Mouse (Mus musculus): Measurements from ENCODE around the gene H60c. TPM values are rescaled to one million over a fixed set of nuclear protein-coding genes. Genes with fewer than 3 reads are reported as not detected.
"Not testable (repeated sequence)": the region's sequence is repeated elsewhere in the genome, so short reads cannot be mapped to it uniquely, and the experiment has no call there.

H60c gene
- not detected for total RNA-seq (2021)

GRCm38 (mm10) chr10:3267671-3268070 lies at the start of gene H60c:
H60c (minus strand) TSS chr10:3267771.
- intact Hi-C loops (cut with DNase I): no loop called here
- DNase-seq (ENCODE audit: low spot score): no peak

- intact Hi-C loops (cut with DNase I): no loop called here
- DNase-seq (ENCODE audit: low spot score): no peak
Observed at GRCm38 (mm10) chr10:3308821-3309206, 41.2 kb upstream of the H60c start.

GRCm38 (mm10) chr10:3308180-3308820 lies 40.7 kb upstream of the H60c start:
- DNase-seq (ENCODE audit: low spot score): no peak
- intact Hi-C loops (cut with DNase I): no loop called here

GRCm38 (mm10) chr10:3307752-3308151 lies 40.2 kb upstream of the H60c start:
- intact Hi-C loops (cut with DNase I): no loop called here
- DNase-seq (ENCODE audit: low spot score): no peak

- no peak for DNase-seq (ENCODE audit: low spot score)
- intact Hi-C loops (cut with DNase I): no loop called here
Observed at GRCm38 (mm10) chr10:3293969-3294368, 26.4 kb upstream of the H60c start.

- no peak for DNase-seq (ENCODE audit: low spot score)
- intact Hi-C loops (cut with DNase I): no loop called here
Observed at GRCm38 (mm10) chr10:3281047-3281446, 13.5 kb upstream of the H60c start.

GRCm38 (mm10) chr10:3274065-3274464 lies 6.5 kb upstream of the H60c start:
- no peak for DNase-seq (ENCODE audit: low spot score)
- intact Hi-C loops (cut with DNase I): no loop called here

GRCm38 (mm10) chr10:3271036-3271435 lies 3.5 kb upstream of the H60c start:
- DNase-seq (ENCODE audit: low spot score): no peak
- intact Hi-C loops (cut with DNase I): no loop called here

- DNase-seq (ENCODE audit: low spot score): no peak
- intact Hi-C loops (cut with DNase I): no loop called here
Observed at GRCm38 (mm10) chr10:3266729-3267128, 842 bp downstream of the H60c start.

GRCm38 (mm10) chr10:3262784-3263183 lies 4.8 kb downstream of the H60c start:
- intact Hi-C loops (cut with DNase I): no loop called here
- DNase-seq (ENCODE audit: low spot score): no peak

- intact Hi-C loops (cut with DNase I): no loop called here
Observed at GRCm38 (mm10) chr10:3257391-3257790, 10.2 kb downstream of the H60c start.

GRCm38 (mm10) chr10:3238436-3238835 lies 29.1 kb downstream of the H60c start:
- intact Hi-C loops (cut with DNase I); DNase-seq (ENCODE audit: low spot score): not testable (repeated sequence)

More at GRCm38 (mm10) chr10:3257391-3257790, 10.2 kb downstream of the H60c start:
- DNase-seq (ENCODE audit: low spot score): no peak

- DNase-seq (ENCODE audit: low spot score): no peak
- intact Hi-C loops (cut with DNase I): no loop called here
Observed at GRCm38 (mm10) chr10:3236638-3237270, 30.8 kb downstream of the H60c start.

- intact Hi-C loops (cut with DNase I): no loop called here
- DNase-seq (ENCODE audit: low spot score): no peak
Observed at GRCm38 (mm10) chr10:3228447-3229195, 39.0 kb downstream of the H60c start.

Other genes starting within 250 kb of the H60c start
- gene Ppp1r14c, start 98.3 kb upstream of the H60c start, total RNA-seq (2021): 100 to 1,000 TPM; 213 to 228 TPM

Data from heart, postnatal 25 days (tissue).